Mouse (Mus musculus) neutrophil, adult 83 days (primary cell): Measurements from ENCODE around the gene Galp. TPM values are rescaled to one million over a fixed set of nuclear protein-coding genes. Genes with fewer than 3 reads are reported as not detected.

ENCODE experiments used
- total RNA-seq, 2 experiments: library from RNA; stranded (reverse); gene quantifications; one replicate each; pipeline ENCODE4 v1.2.4; 2023

Gene Galp
- total RNA-seq = not detected

GRCm38 (mm10) chr7:6196790-6197189, at the start of gene Galp:
Galp (plus strand) TSS chr7:6197090.

GRCm38 (mm10) chr7:6155901-6156411, 40.9 kb upstream of the Galp start, which contains the start of gene Zfp787:
Zfp787 (minus strand) TSS chr7:6155997.

GRCm38 (mm10) chr7:6172006-6172649, 24.8 kb upstream of the Galp start, which contains the start of gene Zfp444:
Zfp444 (plus strand) TSS chr7:6172226.

GRCm38 (mm10) chr7:6221978-6222377, 25.1 kb downstream of the Galp start, which contains the start of gene Zscan5b:
Zscan5b (plus strand) TSS chr7:6222278.

GRCm38 (mm10) chr7:6252410-6252809, 55.5 kb downstream of the Galp start, which contains the start of gene Epp13:
Epp13 (plus strand) TSS chr7:6252710.

Other genes starting within 250 kb of the Galp start
- not detected for gene Vmn1r65, start 186.1 kb upstream of the Galp start, total RNA-seq
- not detected for gene Nlrp4c, start 151.9 kb upstream of the Galp start, total RNA-seq
- gene Zfp787, start 41.1 kb upstream of the Galp start, total RNA-seq = 10 to 100 TPM; 24.3 to 25.0 TPM
- gene Zfp444, start 24.9 kb upstream of the Galp start, total RNA-seq = 1 to 10 TPM; 5.3 to 8.3 TPM
- gene Zscan5b, start 25.2 kb downstream of the Galp start, total RNA-seq = not detected
- gene Epp13, start 55.6 kb downstream of the Galp start, total RNA-seq = not detected
- under 1 TPM; 0.40 to 0.66 TPM for gene Zfp667, start 89.5 kb downstream of the Galp start, total RNA-seq
- under 1 TPM; 0.50 to 0.55 TPM for gene Zfp583, start 134.2 kb downstream of the Galp start, total RNA-seq
- not detected for gene Gm3854, start 146.7 kb downstream of the Galp start, total RNA-seq
- 1 to 10 TPM in 1 of 2 experiments, under 1 TPM in 1; 0.70 to 1.2 TPM for gene Zfp78, start 166.2 kb downstream of the Galp start, total RNA-seq
- gene Zfp28, start 186.2 kb downstream of the Galp start, total RNA-seq = 1 to 10 TPM; 1.6 to 2.5 TPM
- gene Smim17, start 201.6 kb downstream of the Galp start, total RNA-seq = not detected
- under 1 TPM in 1 of 2 experiments, not detected in 1; 0.07 TPM for gene Gm20715, start 213.2 kb downstream of the Galp start, total RNA-seq
- not detected for gene Olfr1344, start 241.6 kb downstream of the Galp start, total RNA-seq